Mouse (Mus musculus) liver, embryonic 16.5 days (tissue): ENCODE results near the gene Cpm. TPM values are rescaled to one million over a fixed set of nuclear protein-coding genes. Genes with fewer than 3 reads are reported as not detected.

Experiments used
- ATAC-seq: fragments of 200-750 bp; cut with Nextera tagmentation; 2 replicates; pipeline ENCODE4 v1.8.0; 2017; ENCODE audit warnings: low read depth, mild to moderate bottlenecking, moderate number of reproducible peaks, moderate library complexity
- H3K27ac ChIP-seq: fragments of 300-500 bp; sonication (generic); 2 replicates; pipeline ENCODE4 v1.5.1; 2014; ENCODE audit warnings: mild to moderate bottlenecking, low read length
- H3K27me3 ChIP-seq: fragments of 300-500 bp; sonication (generic); 2 replicates; pipeline ENCODE4 v1.6.1; 2014; ENCODE audit warnings: low read depth, low read length, mixed read lengths; ENCODE audit not compliant: control insufficient read depth, insufficient read depth
- H3K36me3 ChIP-seq: fragments of 300-500 bp; sonication (generic); 2 replicates; pipeline ENCODE4 v1.6.1; 2014; ENCODE audit warnings: mild to moderate bottlenecking; ENCODE audit not compliant: control insufficient read depth, insufficient read depth
- H3K4me1 ChIP-seq: fragments of 300-500 bp; sonication (generic); 2 replicates; pipeline ENCODE4 v1.6.1; 2014; ENCODE audit warnings: low read depth, low read length, mixed read lengths; ENCODE audit not compliant: control insufficient read depth
- H3K4me2 ChIP-seq: fragments of 300-500 bp; sonication (generic); 2 replicates; pipeline ENCODE4 v1.6.1; 2014; ENCODE audit warnings: low read depth, low read length, mixed read lengths
- H3K4me3 ChIP-seq: fragments of 300-500 bp; sonication (generic); 2 replicates; pipeline ENCODE4 v1.5.1; 2014; ENCODE audit warnings: low read depth, mild to moderate bottlenecking, low read length
- H3K9ac ChIP-seq: fragments of 300-500 bp; sonication (generic); 2 replicates; pipeline ENCODE4 v1.6.1; 2014; ENCODE audit warnings: low read depth, low read length
- H3K9me3 ChIP-seq: fragments of 300-500 bp; sonication (generic); replicated peaks from 2 replicates; pipeline ENCODE4 v1.6.1; 2016; ENCODE audit warnings: low read length; ENCODE audit not compliant: control insufficient read depth
- WGBS: fragments of 180-500 bp; shearing (Covaris S2); extraction: QIAGEN DNeasy Blood & Tissue Kit; methylation state at CpG from one replicate; pipeline ENCODE4 v1.1.7; 2014; ENCODE audit not compliant: insufficient replicate concordance; 5-methylcytosine and 5-hydroxymethylcytosine counted together
- polyA plus RNA-seq: library from polyadenylated mRNA; unstranded; fragments of >200 nt; fragmentation: Nextera tagmentation; extraction: Ambion mirVana; gene quantifications from 2 replicates; pipeline ENCODE4 v1.2.1, GENCODE M21; 2015

Gene Cpm
- polyA plus RNA-seq, 1 experiment from 2014 or later: 61.6 TPM

- 65% methylated on average over 7 of the region's 7 CpGs for WGBS
- no peaks in the 10 kb centered on the region for H3K4me1 ChIP-seq
- no peak overlapping the region for H3K4me3 ChIP-seq
- H3K9ac ChIP-seq: no peak overlapping the region
- ATAC-seq: no peak
- no peaks in the 10 kb centered on the region for H3K27me3 ChIP-seq
- H3K27ac ChIP-seq: no peak overlapping the region
- H3K4me2 ChIP-seq: no peak overlapping the region
- H3K9me3 ChIP-seq: no peaks in the 10 kb centered on the region
- H3K36me3 ChIP-seq: no peaks in the 10 kb centered on the region
Observed at GRCm38 (mm10) chr10:117653779-117654173, 24.5 kb downstream of the Cpm start.

- no peaks in the 10 kb centered on the region for H3K9me3 ChIP-seq
- 65% methylated on average over 3 of the region's 3 CpGs for WGBS
- no peak overlapping the region for H3K4me3 ChIP-seq
- no peaks in the 10 kb centered on the region for H3K4me1 ChIP-seq
- no peaks in the 10 kb centered on the region for H3K36me3 ChIP-seq
- no peak overlapping the region for H3K9ac ChIP-seq
- ATAC-seq: no peak
- no peaks in the 10 kb centered on the region for H3K27me3 ChIP-seq
- H3K4me2 ChIP-seq: no peak overlapping the region
- no peak overlapping the region for H3K27ac ChIP-seq
Observed at GRCm38 (mm10) chr10:117654576-117655123, 25.4 kb downstream of the Cpm start.

- no peaks in the 10 kb centered on the region for H3K4me1 ChIP-seq
- H3K4me2 ChIP-seq: no peak overlapping the region
- no peaks in the 10 kb centered on the region for H3K9me3 ChIP-seq
- no peak overlapping the region for H3K4me3 ChIP-seq
- no peak for ATAC-seq
- no peak overlapping the region for H3K9ac ChIP-seq
- WGBS: 66% methylated on average over 9 of the region's 9 CpGs
- H3K36me3 ChIP-seq: no peaks in the 10 kb centered on the region
- no peaks in the 10 kb centered on the region for H3K27me3 ChIP-seq
- no peak overlapping the region for H3K27ac ChIP-seq
Observed at GRCm38 (mm10) chr10:117655460-117655859, 26.2 kb downstream of the Cpm start.

GRCm38 (mm10) chr10:117655908-117656661 lies 26.8 kb downstream of the Cpm start:
- no peak overlapping the region for H3K9ac ChIP-seq
- H3K4me3 ChIP-seq: no peak overlapping the region
- ATAC-seq: no peak
- no peak overlapping the region for H3K4me2 ChIP-seq
- H3K27me3 ChIP-seq: no peaks in the 10 kb centered on the region
- no peaks in the 10 kb centered on the region for H3K36me3 ChIP-seq
- no peaks in the 10 kb centered on the region for H3K9me3 ChIP-seq
- no peaks in the 10 kb centered on the region for H3K4me1 ChIP-seq
- WGBS: 46% methylated on average over 7 of the region's 7 CpGs
- no peak overlapping the region for H3K27ac ChIP-seq

GRCm38 (mm10) chr10:117656662-117656962 lies 27.3 kb downstream of the Cpm start:
- Histone ChIP-seq H3K27me3 (no peaks in the 10 kb centered on the region), H3K36me3 (no peaks in the 10 kb centered on the region), H3K9ac (no peak overlapping the region), H3K4me2 (no peak overlapping the region), H3K4me1 (no peaks in the 10 kb centered on the region), H3K4me3 (no peak overlapping the region), H3K27ac (no peak overlapping the region), H3K9me3 (no peaks in the 10 kb centered on the region)
- ATAC-seq: no peak
- 66% methylated on average over 6 of the region's 6 CpGs for WGBS

- no peak overlapping the region for H3K27ac ChIP-seq
- no peaks in the 10 kb centered on the region for H3K4me1 ChIP-seq
- no peak overlapping the region for H3K9ac ChIP-seq
- H3K9me3 ChIP-seq: no peaks in the 10 kb centered on the region
- H3K4me3 ChIP-seq: no peak overlapping the region
- no peak overlapping the region for H3K4me2 ChIP-seq
- no peaks in the 10 kb centered on the region for H3K27me3 ChIP-seq
- H3K36me3 ChIP-seq: no peaks in the 10 kb centered on the region
- ATAC-seq: no peak
- WGBS: 66% methylated on average over 7 of the region's 7 CpGs
Observed at GRCm38 (mm10) chr10:117656985-117657658, 27.8 kb downstream of the Cpm start.

- Histone ChIP-seq H3K4me1 (no peaks in the 10 kb centered on the region), H3K4me3 (no peak overlapping the region), H3K36me3 (no peaks in the 10 kb centered on the region), H3K9me3 (no peaks in the 10 kb centered on the region), H3K9ac (no peak overlapping the region), H3K27ac (no peak overlapping the region), H3K4me2 (no peak overlapping the region), H3K27me3 (no peaks in the 10 kb centered on the region)
- ATAC-seq: no peak
- 65% methylated on average over 3 of the region's 3 CpGs for WGBS
Observed at GRCm38 (mm10) chr10:117657659-117658306, 28.5 kb downstream of the Cpm start.

GRCm38 (mm10) chr10:117658522-117659429 lies 29.5 kb downstream of the Cpm start:
- ATAC-seq: no peak
- Histone ChIP-seq H3K4me2 (no peak overlapping the region), H3K27ac (no peak overlapping the region), H3K4me3 (no peak overlapping the region), H3K36me3 (no peaks in the 10 kb centered on the region), H3K9ac (no peak overlapping the region), H3K9me3 (no peaks in the 10 kb centered on the region), H3K27me3 (no peaks in the 10 kb centered on the region), H3K4me1 (no peaks in the 10 kb centered on the region)
- 76% methylated on average over 14 of the region's 14 CpGs for WGBS
